Mouse (Mus musculus) c-Kit-negative CD71-positive TER-119-positive erythroid progenitor cells, embryonic 14.5 days (primary cell): Measurements from ENCODE around the gene Olfr449.

Source experiments
- DNase-seq: peaks from one replicate; pipeline ENCODE4 v3.0.0-alpha.2; 2013; ENCODE audit warnings: low read depth, low spot score

Gene Olfr449

DNA sequence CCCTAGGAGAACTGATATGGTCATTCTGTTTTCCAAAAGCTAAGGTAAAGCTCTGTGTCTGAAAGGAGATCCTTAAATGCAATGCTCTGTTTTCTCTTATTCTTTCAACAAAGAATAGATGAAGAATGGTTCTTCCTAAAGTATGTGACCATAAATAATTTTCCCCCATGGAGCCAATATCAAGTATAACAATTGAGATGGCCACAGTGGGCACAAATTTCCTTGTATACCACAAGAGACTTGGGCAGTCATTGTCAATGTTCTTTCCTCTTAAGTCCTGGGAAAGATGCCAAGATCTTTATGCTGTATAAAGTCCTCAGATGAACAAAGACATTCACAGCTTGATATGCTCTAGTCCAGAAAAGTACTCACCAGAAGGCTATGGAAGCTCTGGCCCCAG is at the start of gene Olfr449:
Gene Olfr449 (plus strand): TSS at position 301 of the 400 bp plus-strand sequence.
- DNase-seq, result no peak

DNA sequence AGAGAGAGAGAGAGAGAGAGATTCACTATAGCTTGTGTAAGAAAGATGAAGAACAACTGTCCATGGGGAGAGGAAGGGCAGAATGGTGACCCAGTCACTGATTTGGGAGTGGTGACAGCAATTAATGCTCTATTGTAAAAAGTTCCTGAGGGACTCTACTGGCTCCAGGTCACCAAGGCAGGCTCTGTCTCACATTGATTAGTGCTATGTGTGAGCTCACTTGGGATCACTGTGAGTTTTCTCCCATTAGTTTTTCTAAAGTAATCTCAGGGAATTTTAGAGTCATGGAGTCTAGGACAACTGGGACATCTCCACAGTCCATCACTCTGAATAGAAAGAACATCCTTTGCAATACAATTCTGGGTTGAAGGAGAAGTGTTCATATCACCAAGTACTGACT is 49.4 kb upstream of the Olfr449 start, which contains the start of gene Olfr452:
Gene Olfr452 (plus strand): TSS at position 301 of the 400 bp plus-strand sequence.
- no peak for DNase-seq

DNA sequence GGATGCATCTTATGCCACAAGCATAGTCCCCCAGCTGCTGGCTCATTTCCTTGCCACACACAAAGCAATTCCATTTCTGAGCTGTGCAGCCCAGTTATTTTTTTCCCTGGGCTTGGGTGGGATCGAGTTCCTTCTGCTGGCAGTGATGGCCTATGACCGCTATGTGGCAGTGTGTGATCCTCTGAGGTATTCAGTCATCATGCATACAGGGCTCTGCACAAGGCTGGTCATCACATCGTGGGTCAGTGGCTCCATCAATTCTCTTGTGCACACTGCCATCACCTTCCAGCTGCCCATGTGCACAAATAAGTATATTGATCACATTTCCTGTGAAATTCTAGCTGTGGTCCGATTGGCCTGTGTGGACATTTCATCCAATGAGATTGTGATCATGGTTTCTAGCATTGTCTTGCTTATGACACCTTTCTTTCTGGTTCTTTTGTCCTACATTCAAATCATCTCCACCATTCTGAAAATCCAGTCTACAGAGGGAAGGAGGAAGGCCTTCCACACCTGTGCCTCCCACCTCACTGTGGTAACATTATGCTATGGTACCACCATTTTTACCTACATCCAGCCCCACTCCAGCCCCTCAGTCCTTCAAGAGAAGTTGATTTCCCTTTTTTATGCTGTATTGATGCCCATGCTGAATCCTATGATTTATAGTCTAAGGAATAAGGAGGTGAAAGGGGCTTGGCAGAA is 43.8 kb upstream of the Olfr449 start:
- no peak for DNase-seq

GRCm38 (mm10) chr6:42790949-42791556 is 43.1 kb upstream of the Olfr449 start:
- DNase-seq, result no peak

DNA sequence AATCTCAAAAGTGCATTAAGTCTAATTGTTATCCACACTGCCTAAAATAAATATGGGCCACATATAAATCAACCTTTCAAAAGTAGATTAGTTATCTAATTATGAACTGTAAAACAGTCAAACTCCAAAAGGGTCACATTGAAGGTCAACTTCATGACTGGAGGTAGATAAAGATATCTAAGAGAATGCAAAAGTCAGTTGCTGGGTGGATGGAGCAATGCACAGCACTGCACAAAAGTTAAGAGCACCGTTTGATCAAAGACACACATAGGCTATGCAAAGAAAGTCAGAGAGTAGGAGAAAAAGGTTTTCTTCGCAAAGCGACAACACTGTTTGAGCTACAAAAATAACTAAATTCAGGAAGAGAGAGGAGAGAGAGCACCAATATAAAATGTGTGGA is 39.2 kb upstream of the Olfr449 start:
- DNase-seq, result no peak

DNA sequence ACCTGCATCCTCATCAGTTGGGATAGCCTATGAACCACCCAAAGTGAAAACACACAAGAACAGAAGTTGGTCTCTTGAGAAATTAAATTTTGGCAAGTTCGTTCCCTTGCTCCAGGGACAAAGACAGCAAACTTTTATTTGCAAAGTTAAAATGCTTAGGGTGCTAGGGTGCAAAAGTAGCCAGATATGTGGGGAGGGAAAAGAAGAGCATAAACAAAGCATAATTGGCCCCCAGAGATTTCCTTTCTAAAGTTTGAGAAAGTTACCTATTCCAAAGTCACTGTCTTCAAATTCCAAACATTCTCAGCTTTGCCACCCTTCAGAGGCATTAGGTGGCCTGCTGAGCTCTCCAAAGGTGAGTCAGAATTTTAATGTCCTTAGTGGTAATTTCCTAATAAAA is 22.5 kb upstream of the Olfr449 start, which contains the start of gene Olfr450:
Gene Olfr450 (plus strand): TSS at position 301 of the 400 bp plus-strand sequence.
- DNase-seq, result no peak

DNA sequence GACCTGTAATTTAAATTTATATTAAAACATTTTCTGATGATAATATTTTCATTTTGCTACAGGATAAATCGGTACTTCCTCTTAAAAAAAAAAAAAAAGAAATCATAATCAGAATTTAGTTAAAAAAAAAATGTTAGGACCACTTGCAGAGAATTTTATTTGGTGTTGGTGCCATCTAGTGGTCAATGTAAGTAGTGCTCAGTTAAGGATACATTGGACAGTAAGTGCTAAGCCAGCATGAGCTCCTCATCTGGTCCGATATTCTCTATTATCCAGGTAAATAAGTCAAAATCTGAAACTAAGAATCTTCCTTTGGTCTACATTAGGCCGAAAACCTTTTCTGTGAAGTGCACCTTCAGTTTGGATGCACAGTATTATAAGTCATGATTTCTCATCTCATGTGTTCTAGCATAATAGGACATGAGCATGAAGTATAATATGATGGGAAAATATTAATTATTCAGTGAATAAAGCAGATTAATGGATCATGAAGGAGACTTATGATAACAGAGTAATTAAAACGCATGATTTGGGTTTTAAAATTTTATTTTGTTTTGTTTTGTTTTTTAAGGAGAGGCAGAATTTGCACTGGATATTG is 26.1 kb downstream of the Olfr449 start:
- peak; percentile 6 for DNase-seq

DNA sequence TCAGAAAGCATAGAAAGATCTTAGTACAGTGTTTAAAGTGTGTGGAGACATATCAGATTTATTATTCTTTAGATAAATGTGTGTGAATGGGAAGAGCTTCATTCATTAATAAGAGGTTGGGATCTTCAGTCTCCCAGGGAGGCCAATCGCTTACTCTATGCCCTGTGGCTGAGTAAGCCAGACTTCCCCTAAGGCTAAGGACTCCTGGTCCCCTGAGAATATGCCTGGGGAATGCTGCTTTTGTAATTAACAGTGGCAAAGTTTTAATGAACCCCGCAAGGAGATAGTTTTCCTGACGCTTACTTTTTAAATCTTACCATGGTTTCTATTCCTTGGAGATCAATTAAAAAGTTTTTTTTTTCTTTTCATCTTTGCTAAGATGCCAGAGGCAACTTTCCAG is 35.5 kb downstream of the Olfr449 start:
- DNase-seq, result no peak

- no peak for DNase-seq
Measured at GRCm38 (mm10) chr6:42876323-42876722, 42.1 kb downstream of the Olfr449 start.
